Mouse (Mus musculus): ENCODE results near the gene Rnf40.

DNA sequence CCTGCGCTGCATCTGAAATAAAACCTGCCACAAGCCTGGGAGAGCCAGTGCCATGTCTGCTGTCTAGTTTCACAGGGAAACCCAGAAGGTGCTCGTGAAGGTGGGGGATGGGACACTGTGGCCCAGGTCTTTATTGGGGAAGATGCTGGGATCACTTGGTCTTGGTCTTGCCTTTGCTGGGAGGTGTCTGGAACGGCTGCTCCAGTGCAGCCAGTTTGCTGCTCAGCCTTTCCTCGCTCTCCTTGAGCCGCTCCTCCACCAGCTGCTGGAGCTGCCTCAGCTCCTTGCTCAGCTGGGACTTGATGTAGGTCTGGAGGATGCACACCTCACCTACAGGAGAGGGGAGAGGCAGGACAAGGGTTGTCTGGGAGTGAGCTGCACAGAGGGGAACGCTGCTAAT, 5.3 kb upstream of the Rnf40 start:
- TF ChIP-seq CTCF (IDR thresholded peaks at IDR 0.05; ENCODE audit: borderline replicate concordance, insufficient read depth, low read depth, low read length) = no peak
- no peak for TF ChIP-seq POLR2A (IDR thresholded peaks at IDR 0.05; ENCODE audit: borderline replicate concordance, insufficient read depth, low read length)
